Comparison of ENCODE assay signal across 11 mouse cellular contexts in genomic region chr9:54612781-54613191, GRCm38 (mm10). TPM values are rescaled to one million over a fixed set of nuclear protein-coding genes. Genes with fewer than 3 reads are reported as not detected.
DNase-seq lines count a peak whose midpoint lies in the region; ATAC-seq lines count a peak whose summit lies in the region.
"Had no signal": no experiment of that assay in that cellular context is flagged by ENCODE, and none has a peak within 500 bp of the region (broad histone marks: within the 10 kb centered on the region; RNA-seq: fewer than 3 reads in every experiment).

No protein-coding gene starts in this region.

- ATAC-seq in activated CD4-positive, CD25-positive, alpha-beta regulatory T cell, adult 4 months, result peak; percentile 82

- peak; percentile 23 to 35 for DNase-seq in urinary bladder, postnatal 36 days (ENCODE audit: low spot score in 2 of 2)
- DNase-seq in urinary bladder, postnatal 25 days (ENCODE audit: low spot score), result no peak
- DNase-seq in naive thymus-derived CD4-positive, alpha-beta T cell, adult 2 months (ENCODE audit: low read depth), result peak; percentile 55
- DNase-seq in kidney, adult 11 months, result no peak
- no peak for DNase-seq in layer of hippocampus, adult 11-12 months (ENCODE audit: low spot score)
- no peak for DNase-seq in adrenal gland, adult 18-20 months (ENCODE audit: low spot score in 2 of 2)
- DNase-seq: adrenal gland, adult 8-10 months; cerebellum, adult 9-10 months; lung, postnatal 14 days; midbrain, embryonic 14.5 days had no signal

RNA-seq across cellular contexts. Expression of gene Idh3a, which starts 26.7 kb away (rescaled TPM):
- 100 to 1,000 TPM; 155 to 163 TPM for polyA plus RNA-seq in activated CD4-positive, CD25-positive, alpha-beta regulatory T cell, adult 4 months (2017; shearing (Covaris generic))
- 100 to 1,000 TPM; 269 to 484 TPM for total RNA-seq in adrenal gland, adult 18-20 months (2021)

RNA-seq across cellular contexts. Expression of gene Acsbg1, which starts 48.9 kb away (rescaled TPM):
- polyA plus RNA-seq in activated CD4-positive, CD25-positive, alpha-beta regulatory T cell, adult 4 months (2017; shearing (Covaris generic)), result 10 to 100 TPM; 52.6 to 55.5 TPM
- 100 to 1,000 TPM; 221 to 307 TPM for total RNA-seq in adrenal gland, adult 18-20 months (2021)

RNA-seq across cellular contexts. Expression of gene Cib2, which starts 52.8 kb away (rescaled TPM):
- polyA plus RNA-seq in activated CD4-positive, CD25-positive, alpha-beta regulatory T cell, adult 4 months (2017; shearing (Covaris generic)), result 1 to 10 TPM; 1.1 to 2.1 TPM
- 100 to 1,000 TPM in 1 of 2 experiments, 10 to 100 TPM in 1; 53.0 to 105 TPM for total RNA-seq in adrenal gland, adult 18-20 months (2021)

Comparison
In these comparisons a context has a peak if more than half of its experiments do, and no peak if none do; other contexts are left out.
1. DNase-seq: peak in urinary bladder, postnatal 36 days (2 of 2) and naive thymus-derived CD4-positive, alpha-beta T cell, adult 2 months (single experiment); none in urinary bladder, postnatal 25 days (single experiment), kidney, adult 11 months (single experiment), layer of hippocampus, adult 11-12 months (single experiment) and adrenal gland, adult 18-20 months (0 of 2).